Mouse (Mus musculus) liver, postnatal 0 days (tissue): ENCODE measurements at regions not wholly inside any gene's neighbourhood (a gene's known extent, or its start where the extent isn't known, plus 50 kb on each side); places are given as distances from the start of the nearest gene placed in this dataset.

ENCODE experiments used
- CTCF ChIP-seq: sonication (generic); IDR thresholded peaks from 2 replicates; pipeline ENCODE4 v1.5.1; 2016; ENCODE audit warnings: antibody characterized with exemption, low read depth
- EP300 ChIP-seq: IDR thresholded peaks from 2 replicates; pipeline ENCODE4 v1.6.1; 2016; ENCODE audit warnings: antibody characterized with exemption, low read depth, mild to moderate bottlenecking

GRCm38 (mm10) chr5:106381919-106382318 is 76.0 kb downstream of the Barhl2 start:
- no peak for TF ChIP-seq EP300
- TF ChIP-seq CTCF: peak; percentile 37; the same call in 1 of the 2 replicates
